Mouse (Mus musculus): ENCODE data around the gene Fam110c. TPM values are rescaled to one million over a fixed set of nuclear protein-coding genes. Genes with fewer than 3 reads are reported as not detected.

Gene Fam110c
- polyA plus RNA-seq, 1 experiment: 0.66 TPM

- H3K4me1 ChIP-seq: no peaks in the 10 kb centered on the region
- TF ChIP-seq GATA1 (IDR thresholded peaks at IDR 0.05; ENCODE audit: borderline replicate concordance, low read length) (no peak), FLI1 (IDR thresholded peaks at IDR 0.05; ENCODE audit: low read length) (no peak)
- H3K4me3 ChIP-seq (replicated peaks): no peak overlapping the region
- no peaks in the 10 kb centered on the region for H3K36me3 ChIP-seq (replicated peaks; ENCODE audit: low read length)
- H3K27me3 ChIP-seq (replicated peaks): no peaks in the 10 kb centered on the region
- no peaks in the 10 kb centered on the region for H3K9me3 ChIP-seq
Measured at GRCm38 (mm10) chr12:31097185-31097584, 23.5 kb downstream of the Fam110c start.

- H3K27me3 ChIP-seq (replicated peaks): no peaks in the 10 kb centered on the region
- TF ChIP-seq GATA1 (IDR thresholded peaks at IDR 0.05; ENCODE audit: borderline replicate concordance, low read length) (no peak), FLI1 (IDR thresholded peaks at IDR 0.05; ENCODE audit: low read length) (no peak)
- H3K4me3 ChIP-seq (replicated peaks): no peak overlapping the region
- no peaks in the 10 kb centered on the region for H3K4me1 ChIP-seq
- H3K9me3 ChIP-seq: no peaks in the 10 kb centered on the region
- no peaks in the 10 kb centered on the region for H3K36me3 ChIP-seq (replicated peaks; ENCODE audit: low read length)
Measured at GRCm38 (mm10) chr12:31101190-31101589, 27.5 kb downstream of the Fam110c start.

GRCm38 (mm10) chr12:31101821-31102220 lies 28.2 kb downstream of the Fam110c start:
- Histone ChIP-seq H3K9me3 (no peaks in the 10 kb centered on the region), H3K36me3 (replicated peaks; ENCODE audit: low read length) (no peaks in the 10 kb centered on the region), H3K4me1 (no peaks in the 10 kb centered on the region), H3K4me3 (replicated peaks) (no peak overlapping the region), H3K27me3 (replicated peaks) (no peaks in the 10 kb centered on the region)
- no peak for TF ChIP-seq GATA1 (IDR thresholded peaks at IDR 0.05; ENCODE audit: borderline replicate concordance, low read length)
- no peak for TF ChIP-seq FLI1 (IDR thresholded peaks at IDR 0.05; ENCODE audit: low read length)

GRCm38 (mm10) chr12:31116005-31116466 lies 42.4 kb downstream of the Fam110c start:
- H3K9me3 ChIP-seq: peaks cover 8% of the 10 kb centered on the region; the same call in 1 of the 2 replicates
- no peaks in the 10 kb centered on the region for H3K4me1 ChIP-seq
- no peak for TF ChIP-seq GATA1 (IDR thresholded peaks at IDR 0.05; ENCODE audit: borderline replicate concordance, low read length)
- TF ChIP-seq FLI1 (IDR thresholded peaks at IDR 0.05; ENCODE audit: low read length): no peak
- H3K27me3 ChIP-seq (replicated peaks): no peaks in the 10 kb centered on the region
- H3K4me3 ChIP-seq (replicated peaks): no peak overlapping the region
- no peaks in the 10 kb centered on the region for H3K36me3 ChIP-seq (replicated peaks; ENCODE audit: low read length)

GRCm38 (mm10) chr12:31120535-31120934 lies 46.9 kb downstream of the Fam110c start:
- no peak overlapping the region for H3K4me3 ChIP-seq (replicated peaks)
- H3K9me3 ChIP-seq: peaks cover 8% of the 10 kb centered on the region; the same call in 1 of the 2 replicates
- no peaks in the 10 kb centered on the region for H3K27me3 ChIP-seq (replicated peaks)
- H3K36me3 ChIP-seq (replicated peaks; ENCODE audit: low read length): no peaks in the 10 kb centered on the region
- TF ChIP-seq FLI1 (IDR thresholded peaks at IDR 0.05; ENCODE audit: low read length): no peak
- no peak for TF ChIP-seq GATA1 (IDR thresholded peaks at IDR 0.05; ENCODE audit: borderline replicate concordance, low read length)
- no peaks in the 10 kb centered on the region for H3K4me1 ChIP-seq

GRCm38 (mm10) chr12:31122892-31123622 lies 49.4 kb downstream of the Fam110c start:
- Histone ChIP-seq H3K27me3 (replicated peaks) (no peaks in the 10 kb centered on the region), H3K9me3 (peaks cover 8% of the 10 kb centered on the region; the same call in 1 of the 2 replicates), H3K4me3 (replicated peaks) (no peak overlapping the region), H3K36me3 (replicated peaks; ENCODE audit: low read length) (no peaks in the 10 kb centered on the region), H3K4me1 (no peaks in the 10 kb centered on the region)
- no peak for TF ChIP-seq GATA1 (IDR thresholded peaks at IDR 0.05; ENCODE audit: borderline replicate concordance, low read length)
- TF ChIP-seq FLI1 (IDR thresholded peaks at IDR 0.05; ENCODE audit: low read length): no peak

GRCm38 (mm10) chr12:31126071-31126470 lies 52.4 kb downstream of the Fam110c start:
- Histone ChIP-seq H3K4me1 (no peaks in the 10 kb centered on the region), H3K9me3 (no peaks in the 10 kb centered on the region), H3K27me3 (replicated peaks) (no peaks in the 10 kb centered on the region), H3K36me3 (replicated peaks; ENCODE audit: low read length) (no peaks in the 10 kb centered on the region), H3K4me3 (replicated peaks) (no peak overlapping the region)
- TF ChIP-seq FLI1 (IDR thresholded peaks at IDR 0.05; ENCODE audit: low read length) (no peak), GATA1 (IDR thresholded peaks at IDR 0.05; ENCODE audit: borderline replicate concordance, low read length) (no peak)

- Histone ChIP-seq H3K27me3 (replicated peaks) (no peaks in the 10 kb centered on the region), H3K4me3 (replicated peaks) (no peak overlapping the region)
Measured at GRCm38 (mm10) chr12:31129548-31129947, 55.9 kb downstream of the Fam110c start.

More at GRCm38 (mm10) chr12:31129548-31129947, 55.9 kb downstream of the Fam110c start:
- no peak for TF ChIP-seq FLI1 (IDR thresholded peaks at IDR 0.05; ENCODE audit: low read length)
- TF ChIP-seq GATA1 (IDR thresholded peaks at IDR 0.05; ENCODE audit: borderline replicate concordance, low read length): no peak
- H3K9me3 ChIP-seq: no peaks in the 10 kb centered on the region
- H3K36me3 ChIP-seq (replicated peaks; ENCODE audit: low read length): no peaks in the 10 kb centered on the region
- H3K4me1 ChIP-seq: no peaks in the 10 kb centered on the region

Other genes starting within 250 kb of the Fam110c start
- gene Alkal2, start 189.5 kb upstream of the Fam110c start, polyA plus RNA-seq (2012; ENCODE audit: insufficient read depth, low replicate concordance): not detected in 2 replicates
- gene Acp1, start 162.3 kb upstream of the Fam110c start, polyA plus RNA-seq (2012; ENCODE audit: insufficient read depth, low replicate concordance): 1.1 TPM in 1 of 2 replicates, not detected in the other
- not detected in 2 replicates for gene Sh3yl1, start 162.2 kb upstream of the Fam110c start, polyA plus RNA-seq (2012; ENCODE audit: insufficient read depth, low replicate concordance)
- not detected in 2 replicates for gene Gm6993, start 166.9 kb downstream of the Fam110c start, polyA plus RNA-seq (2012; ENCODE audit: insufficient read depth, low replicate concordance)
- gene Lamb1, start 191.4 kb downstream of the Fam110c start, polyA plus RNA-seq (2012; ENCODE audit: insufficient read depth, low replicate concordance): not detected in 2 replicates